Comparison of ENCODE assay signal across 9 mouse cellular contexts in the genomic region with DNA sequence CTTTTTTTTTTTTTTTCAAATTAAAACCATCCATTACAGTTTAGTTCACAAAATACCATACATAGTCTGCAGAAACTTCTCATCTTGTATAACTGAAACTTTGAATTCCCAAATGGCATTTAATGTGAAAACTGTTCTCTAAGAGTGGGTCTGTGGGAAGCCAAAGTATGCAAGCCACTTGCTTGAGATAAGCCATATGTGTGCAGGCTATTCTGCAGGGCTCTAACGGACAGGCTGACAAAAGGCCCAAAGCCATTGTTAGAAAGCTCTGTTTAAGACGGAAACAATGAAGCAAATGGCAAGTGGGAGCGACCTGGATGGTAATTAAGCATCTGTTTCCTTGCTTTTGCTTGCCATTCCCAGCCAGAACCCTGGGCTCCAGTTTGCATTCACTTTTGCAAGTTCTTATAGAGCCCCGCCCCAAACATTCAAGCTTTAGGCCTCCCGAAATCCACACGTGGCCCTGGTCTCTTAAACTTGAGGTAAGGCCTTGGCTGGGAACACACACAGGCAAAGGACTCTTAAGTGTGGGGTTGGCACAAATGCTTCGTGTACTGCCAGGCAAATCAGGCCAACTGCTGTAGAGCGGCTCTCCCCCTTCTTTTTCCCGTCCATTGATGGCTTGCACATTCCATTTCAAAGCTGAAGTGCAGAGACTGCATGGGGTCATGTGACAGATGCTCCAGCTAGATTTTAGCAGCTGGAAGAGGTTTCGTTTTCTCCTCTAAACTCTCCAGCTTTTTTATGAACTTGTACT. TPM values are rescaled to one million over a fixed set of nuclear protein-coding genes. Genes with fewer than 3 reads are reported as not detected.
DNase-seq lines count a peak whose midpoint lies in the region; ATAC-seq and TF ChIP-seq lines count a peak whose summit lies in the region.
"Had no signal": no experiment of that assay in that cellular context is flagged by ENCODE, and none has a peak within 500 bp of the region (broad histone marks: within the 10 kb centered on the region; RNA-seq: fewer than 3 reads in every experiment).

No protein-coding gene starts in this region.

- peaks cover 7% of the 10 kb centered on the region; the same call in 1 of the 2 replicates for H3K9me3 ChIP-seq in heart, embryonic 13.5 days
- H3K9me3 ChIP-seq in limb, embryonic 13.5 days = peaks cover 10% of the 10 kb centered on the region; the same call in 1 of the 2 replicates

- H3K4me2 ChIP-seq in heart, embryonic 13.5 days = peak overlapping the region; percentile 27
- peak overlapping the region; percentile 39 for H3K4me2 ChIP-seq in limb, embryonic 13.5 days (replicated peaks)

- no peaks in the 10 kb centered on the region for H3K27me3 ChIP-seq in heart, embryonic 13.5 days (replicated peaks)
- H3K27me3 ChIP-seq in limb, embryonic 13.5 days = no peaks in the 10 kb centered on the region

- peaks cover 65% of the 10 kb centered on the region for H3K36me3 ChIP-seq in heart, embryonic 13.5 days
- peaks cover 60% of the 10 kb centered on the region for H3K36me3 ChIP-seq in limb, embryonic 13.5 days

- H3K4me3 ChIP-seq in layer of hippocampus, adult 2 months = no peak overlapping the region
- no peak overlapping the region for H3K4me3 ChIP-seq in heart, embryonic 13.5 days
- no peak overlapping the region for H3K4me3 ChIP-seq in limb, embryonic 13.5 days

- DNase-seq in layer of hippocampus, adult 2 months (ENCODE audit: low spot score in 2 of 2) = no peak
- DNase-seq in layer of hippocampus, postnatal 36 days = no peak
- peak; percentile 73 for DNase-seq in retina, postnatal 1 day
- no peak for DNase-seq in urinary bladder, postnatal 36 days (ENCODE audit: low spot score in 2 of 2)
- DNase-seq in c-Kit-positive CD71-positive TER-119-positive erythroid progenitor cells, embryonic 14.5 days (ENCODE audit: low spot score) = no peak

- WGBS in heart, embryonic 13.5 days = 27% methylated on average over 10 of the region's 10 CpGs
- 31% methylated on average over 10 of the region's 10 CpGs for WGBS in limb, embryonic 13.5 days

- no peak for ATAC-seq in heart, embryonic 13.5 days (ENCODE audit: extremely low read depth, insufficient number of reproducible peaks, low FRiP score, low TSS enrichment)
- ATAC-seq in limb, embryonic 13.5 days (ENCODE audit: low FRiP score, low read depth) = peak; percentile 74
- ATAC-seq in inflammation-experienced regulatory T-cells, adult 6 months = no peak

- TF ChIP-seq CTCF in layer of hippocampus, adult 2 months (conservative IDR thresholded peaks at IDR 0.05) = no peak

- H3K27ac ChIP-seq in layer of hippocampus, adult 2 months = peak overlapping the region; percentile 80
- H3K27ac ChIP-seq in heart, embryonic 13.5 days (replicated peaks) = peak overlapping the region; percentile 90
- peak overlapping the region; percentile 85 for H3K27ac ChIP-seq in limb, embryonic 13.5 days

- peaks cover 69% of the 10 kb centered on the region for H3K4me1 ChIP-seq in heart, embryonic 13.5 days
- peaks cover 65% of the 10 kb centered on the region for H3K4me1 ChIP-seq in limb, embryonic 13.5 days

- H3K9ac ChIP-seq in heart, embryonic 13.5 days = peak overlapping the region; percentile 42
- H3K9ac ChIP-seq in limb, embryonic 13.5 days = no peak overlapping the region

RNA-seq across cellular contexts. Expression of gene Fstl1, which starts 32.4 kb away (rescaled TPM):
- 10 to 100 TPM; 34.5 to 41.8 TPM for total RNA-seq in layer of hippocampus, adult 2 months (2021)
- 10 to 100 TPM; 32.5 to 34.3 TPM for total RNA-seq in layer of hippocampus, postnatal 36 days (2021)
- 429 and 466 TPM in 2 replicates for polyA plus RNA-seq in heart, embryonic 13.5 days (2015; fragmentation: Nextera tagmentation; extraction: Ambion mirVana)
- 714 and 731 TPM in 2 replicates for polyA plus RNA-seq in limb, embryonic 13.5 days (2015; fragmentation: Nextera tagmentation; extraction: Ambion mirVana)
- polyA plus RNA-seq in inflammation-experienced regulatory T-cells, adult 6 months (2017; shearing (Covaris generic)) = under 1 TPM in 1 of 3 experiments, not detected in 2; 0.27 TPM

RNA-seq across cellular contexts. Expression of gene Gm36028, which starts 51.9 kb away (rescaled TPM):
- not detected for total RNA-seq in layer of hippocampus, adult 2 months (2021)
- under 1 TPM in 1 of 2 experiments, not detected in 1; 0.35 TPM for total RNA-seq in layer of hippocampus, postnatal 36 days (2021)
- 0.31 and 0.57 TPM in 2 replicates for polyA plus RNA-seq in heart, embryonic 13.5 days (2015; fragmentation: Nextera tagmentation; extraction: Ambion mirVana)
- 0.13 and 0.22 TPM in 2 replicates for polyA plus RNA-seq in limb, embryonic 13.5 days (2015; fragmentation: Nextera tagmentation; extraction: Ambion mirVana)
- not detected for polyA plus RNA-seq in inflammation-experienced regulatory T-cells, adult 6 months (2017; shearing (Covaris generic))
- total RNA-seq: neutrophil, adult 5-6 weeks had no signal

RNA-seq across cellular contexts. Expression of gene Lrrc58, which starts 59.1 kb away (rescaled TPM):
- total RNA-seq in layer of hippocampus, adult 2 months (2021) = 100 to 1,000 TPM in 1 of 2 experiments, 10 to 100 TPM in 1; 97.2 to 102 TPM
- total RNA-seq in layer of hippocampus, postnatal 36 days (2021) = 100 to 1,000 TPM; 101 to 108 TPM
- 35.0 and 37.1 TPM in 2 replicates for polyA plus RNA-seq in heart, embryonic 13.5 days (2015; fragmentation: Nextera tagmentation; extraction: Ambion mirVana)
- 58.9 and 62.3 TPM in 2 replicates for polyA plus RNA-seq in limb, embryonic 13.5 days (2015; fragmentation: Nextera tagmentation; extraction: Ambion mirVana)
- 10 to 100 TPM; 16.9 to 21.9 (median 19.5) TPM for polyA plus RNA-seq in inflammation-experienced regulatory T-cells, adult 6 months (2017; shearing (Covaris generic))

Comparison
In these comparisons a context has a peak if more than half of its experiments do, and no peak if none do; other contexts are left out.
1. RNA of gene Fstl1, which starts 32.4 kb away (polyA plus RNA-seq): 714 to 731 TPM in limb, embryonic 13.5 days and 429 to 466 TPM in heart, embryonic 13.5 days; 0.27 TPM in inflammation-experienced regulatory T-cells, adult 6 months; every median in the first group is over 100 times any median in the second.
2. Peak in every context shown above with its lines, with median percentiles within 50 percentile points of each other: H3K27ac ChIP-seq.